Mouse (Mus musculus): ENCODE measurements around the gene Vps37d.

GRCm38 (mm10) chr5:135042105-135042788 lies 35.8 kb downstream of the Vps37d start:
- no peak for TF ChIP-seq POLR2A (IDR thresholded peaks at IDR 0.05; ENCODE audit: low read depth, low read length)
- TF ChIP-seq CTCF (conservative IDR thresholded peaks at IDR 0.05; ENCODE audit: insufficient read depth, insufficient read length, low read depth, low read length) = no peak

Data from kidney, adult 2 months (tissue).